Mouse (Mus musculus) testis, postnatal 14 days (tissue): Measurements from ENCODE around the gene Csmd2.

Source experiments
- DNase-seq: peaks from one replicate; pipeline ENCODE4 v3.0.0; 2021; ENCODE audit warnings: low spot score

Csmd2 gene

GRCm38 (mm10) chr4:128414741-128415140 lies 427.1 kb downstream of the Csmd2 start:
- DNase-seq = no peak

- DNase-seq = no peak
Measured at GRCm38 (mm10) chr4:128419988-128420617, 432.4 kb downstream of the Csmd2 start.

GRCm38 (mm10) chr4:128422486-128422885 lies 434.8 kb downstream of the Csmd2 start:
- no peak for DNase-seq

GRCm38 (mm10) chr4:128425339-128425738 lies 437.7 kb downstream of the Csmd2 start:
- DNase-seq = no peak

GRCm38 (mm10) chr4:128427261-128428030 lies 439.8 kb downstream of the Csmd2 start:
- no peak for DNase-seq

GRCm38 (mm10) chr4:128428303-128429107 lies 440.8 kb downstream of the Csmd2 start:
- no peak for DNase-seq

- DNase-seq = no peak
Measured at GRCm38 (mm10) chr4:128429591-128429990, 441.9 kb downstream of the Csmd2 start.

- no peak for DNase-seq
Measured at GRCm38 (mm10) chr4:128440550-128440949, 452.9 kb downstream of the Csmd2 start.

- no peak for DNase-seq
Measured at GRCm38 (mm10) chr4:128441228-128441627, 453.6 kb downstream of the Csmd2 start.

- no peak for DNase-seq
Measured at GRCm38 (mm10) chr4:128442791-128443190, 455.1 kb downstream of the Csmd2 start.

- DNase-seq = no peak
Measured at GRCm38 (mm10) chr4:128445514-128446260, 458.0 kb downstream of the Csmd2 start.

- DNase-seq = no peak
Measured at GRCm38 (mm10) chr4:128448831-128449431, 461.3 kb downstream of the Csmd2 start.

GRCm38 (mm10) chr4:128450137-128450536 lies 462.5 kb downstream of the Csmd2 start:
- no peak for DNase-seq

GRCm38 (mm10) chr4:128450974-128451373 lies 463.3 kb downstream of the Csmd2 start:
- no peak for DNase-seq

- DNase-seq = no peak
Measured at GRCm38 (mm10) chr4:128451383-128451794, 463.7 kb downstream of the Csmd2 start.

GRCm38 (mm10) chr4:128466708-128467107 lies 479.1 kb downstream of the Csmd2 start:
- no peak for DNase-seq

- DNase-seq = no peak
Measured at GRCm38 (mm10) chr4:128468040-128468439, 480.4 kb downstream of the Csmd2 start.

GRCm38 (mm10) chr4:128476249-128476648 lies 488.6 kb downstream of the Csmd2 start:
- no peak for DNase-seq

- no peak for DNase-seq
Measured at GRCm38 (mm10) chr4:128483891-128484290, 496.2 kb downstream of the Csmd2 start.

- DNase-seq = no peak
Measured at GRCm38 (mm10) chr4:128484679-128485078, 497.0 kb downstream of the Csmd2 start.

- DNase-seq = no peak
Measured at GRCm38 (mm10) chr4:128489521-128490100, 502.0 kb downstream of the Csmd2 start.
